Mouse (Mus musculus) kidney, postnatal 0 days (tissue): ENCODE results near the gene Opalin. TPM values are rescaled to one million over a fixed set of nuclear protein-coding genes. Genes with fewer than 3 reads are reported as not detected.

Experiments used
- ATAC-seq: fragments of 200-750 bp; cut with Nextera tagmentation; replicated peaks from 2 replicates; pipeline ENCODE4 v1.8.0; 2017; ENCODE audit warnings: low read depth, moderate number of reproducible peaks, moderate TSS enrichment, moderate library complexity; ENCODE audit not compliant: low FRiP score
- DNase-seq: peaks from one replicate; pipeline ENCODE4 v3.0.0-alpha.2; 2016; ENCODE audit warnings: low spot score
- H3K27ac ChIP-seq: fragments of 300-500 bp; sonication (generic); 2 replicates; pipeline ENCODE4 v1.5.1; 2014; ENCODE audit warnings: mild to moderate bottlenecking
- H3K27me3 ChIP-seq: fragments of 300-500 bp; sonication (generic); 2 replicates; pipeline ENCODE4 v1.6.1; 2014; ENCODE audit warnings: low read length, mixed read lengths; ENCODE audit not compliant: insufficient read depth
- H3K36me3 ChIP-seq: fragments of 300-500 bp; sonication (generic); 2 replicates; pipeline ENCODE4 v1.6.1; 2014; ENCODE audit warnings: low read length, mixed read lengths; ENCODE audit not compliant: insufficient read depth
- H3K4me1 ChIP-seq: fragments of 300-500 bp; sonication (generic); replicated peaks from 2 replicates; pipeline ENCODE4 v1.6.1; 2014; ENCODE audit warnings: antibody characterized with exemption, low read length, mixed read lengths; ENCODE audit not compliant: insufficient read depth
- H3K4me2 ChIP-seq: fragments of 300-500 bp; sonication (generic); 2 replicates; pipeline ENCODE4 v1.6.1; 2014; ENCODE audit warnings: mild to moderate bottlenecking, low read length, moderate library complexity, mixed read lengths
- H3K4me3 ChIP-seq: fragments of 300-500 bp; sonication (generic); replicated peaks from 2 replicates; pipeline ENCODE4 v1.5.1; 2014; ENCODE audit warnings: low read depth, low read length
- H3K9ac ChIP-seq: fragments of 300-500 bp; sonication (generic); 2 replicates; pipeline ENCODE4 v1.6.1; 2014; ENCODE audit warnings: low read depth, low read length
- H3K9me3 ChIP-seq: fragments of 300-500 bp; sonication (generic); replicated peaks from 2 replicates; pipeline ENCODE4 v1.6.1; 2016; ENCODE audit warnings: low read length, inconsistent platforms, mixed read lengths
- CTCF ChIP-seq: IDR thresholded peaks from 2 replicates; pipeline ENCODE4 v1.5.1; 2016; ENCODE audit warnings: antibody characterized with exemption, low read depth, mild to moderate bottlenecking, moderate library complexity
- WGBS: fragments of 180-500 bp; shearing (Covaris S2); extraction: QIAGEN DNeasy Blood & Tissue Kit; methylation state at CpG from one replicate; pipeline ENCODE4 v1.1.7; 2014; 5-methylcytosine and 5-hydroxymethylcytosine counted together
- polyA plus RNA-seq: library from polyadenylated mRNA; unstranded; fragments of >200 nt; fragmentation: Nextera tagmentation; extraction: Ambion mirVana; gene quantifications from 2 replicates; pipeline ENCODE4 v1.2.1, GENCODE M21; 2015

Gene Opalin
- polyA plus RNA-seq, 1 experiment from 2014 or later = not detected

- Histone ChIP-seq H3K27me3 (no peaks in the 10 kb centered on the region), H3K36me3 (no peaks in the 10 kb centered on the region), H3K9ac (no peak overlapping the region), H3K27ac (no peak overlapping the region), H3K9me3 (no peaks in the 10 kb centered on the region), H3K4me1 (no peaks in the 10 kb centered on the region), H3K4me2 (no peak overlapping the region), H3K4me3 (no peak overlapping the region)
- DNase-seq = no peak
- ATAC-seq = no peak
- no peak for TF ChIP-seq CTCF
- WGBS = 86% methylated on average over 7 of the region's 7 CpGs
Measured at GRCm38 (mm10) chr19:41100863-41101262, 23.9 kb upstream of the Opalin start.

DNA sequence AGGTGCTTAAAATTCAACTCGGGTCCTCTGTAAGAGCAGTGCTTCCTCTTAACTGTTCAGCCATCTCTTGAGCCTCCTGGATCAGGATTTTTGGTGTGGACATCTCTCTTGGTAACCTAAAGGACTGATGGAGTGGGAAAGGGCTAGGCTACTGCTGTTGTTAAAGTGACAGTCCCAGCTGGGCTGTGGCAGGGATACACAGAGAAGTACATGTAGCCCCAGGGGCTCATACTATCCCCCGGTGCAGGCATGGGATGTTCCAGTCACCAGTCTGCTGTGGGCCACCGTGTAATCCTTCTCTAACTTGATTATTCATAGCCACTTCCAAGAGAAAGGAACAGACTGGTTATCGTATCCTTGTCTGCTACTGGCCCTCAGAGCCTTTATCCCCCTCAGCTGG lies 20.1 kb upstream of the Opalin start:
- no peaks in the 10 kb centered on the region for H3K36me3 ChIP-seq
- H3K27me3 ChIP-seq = no peaks in the 10 kb centered on the region
- H3K9ac ChIP-seq = no peak overlapping the region
- no peak for TF ChIP-seq CTCF
- no peak overlapping the region for H3K27ac ChIP-seq
- H3K9me3 ChIP-seq = no peaks in the 10 kb centered on the region
- H3K4me1 ChIP-seq = no peaks in the 10 kb centered on the region
- no peak overlapping the region for H3K4me2 ChIP-seq
- no peak overlapping the region for H3K4me3 ChIP-seq
- ATAC-seq (no peak), DNase-seq (no peak)
- WGBS = 79% methylated on average over 4 of the region's 4 CpGs

DNA sequence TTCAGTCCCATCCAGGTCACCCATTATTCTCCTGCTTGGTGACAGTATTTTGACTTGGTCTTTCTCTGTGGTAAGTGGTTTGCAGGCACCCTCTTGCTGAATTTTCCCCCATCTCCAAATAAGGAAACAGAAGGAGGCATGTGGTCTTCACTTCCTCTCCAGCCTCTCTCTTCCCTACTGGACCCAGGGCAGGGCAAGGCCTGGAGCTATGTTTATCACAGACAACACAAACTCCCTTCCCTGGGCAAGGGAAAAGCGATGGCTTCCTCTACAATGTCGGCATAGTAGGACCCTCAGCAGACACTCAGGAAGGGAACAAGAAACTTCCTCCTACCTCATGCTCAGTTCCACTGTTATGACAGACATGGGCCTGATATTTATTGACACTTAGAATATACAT lies 15.0 kb upstream of the Opalin start:
- H3K4me3 ChIP-seq = no peak overlapping the region
- 66% methylated on average over 2 of the region's 2 CpGs for WGBS
- no peak for DNase-seq
- no peak overlapping the region for H3K27ac ChIP-seq
- no peaks in the 10 kb centered on the region for H3K4me1 ChIP-seq
- no peak for ATAC-seq
- 0 out of 2 replicates have a peak, but pooled peaks cover 4% of the 10 kb centered on the region for H3K27me3 ChIP-seq
- TF ChIP-seq CTCF = no peak
- H3K4me2 ChIP-seq = no peak overlapping the region
- H3K36me3 ChIP-seq = no peaks in the 10 kb centered on the region
- H3K9ac ChIP-seq = no peak overlapping the region
- H3K9me3 ChIP-seq = no peaks in the 10 kb centered on the region

DNA sequence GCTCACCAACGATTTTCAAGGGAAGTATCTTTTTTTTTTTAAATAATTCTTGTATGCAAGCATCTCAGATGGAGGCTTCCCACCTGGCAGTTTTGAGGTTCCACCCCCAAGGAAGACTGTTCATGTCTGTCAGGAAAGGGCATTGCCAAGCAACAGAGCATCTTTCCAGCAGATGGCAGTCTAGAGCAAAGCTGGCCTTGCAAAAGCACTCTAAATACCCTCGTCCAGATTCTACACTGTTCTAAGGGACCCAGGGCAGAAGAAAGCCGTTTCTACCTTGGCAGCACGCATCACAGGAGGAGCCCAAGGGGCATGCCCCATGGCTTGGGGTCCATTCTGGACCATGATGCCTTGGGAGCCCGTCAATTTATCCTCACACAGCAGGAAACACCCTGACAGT lies 12.9 kb upstream of the Opalin start:
- 0 out of 2 replicates have a peak, but pooled peaks cover 4% of the 10 kb centered on the region for H3K27me3 ChIP-seq
- DNase-seq (peak; percentile 75), ATAC-seq (0 out of 2 replicates have a peak, but pooled peaks have one; percentile 35)
- H3K9me3 ChIP-seq = no peaks in the 10 kb centered on the region
- 6% methylated on average over 5 of the region's 5 CpGs for WGBS
- peak; percentile 83 for TF ChIP-seq CTCF
- no peaks in the 10 kb centered on the region for H3K4me1 ChIP-seq
- H3K4me3 ChIP-seq = no peak overlapping the region
- H3K9ac ChIP-seq = no peak overlapping the region
- no peak overlapping the region for H3K4me2 ChIP-seq
- no peaks in the 10 kb centered on the region for H3K36me3 ChIP-seq
- no peak overlapping the region for H3K27ac ChIP-seq

GRCm38 (mm10) chr19:41088491-41088890 lies 11.6 kb upstream of the Opalin start:
- H3K27ac ChIP-seq = no peak overlapping the region
- no peak overlapping the region for H3K9ac ChIP-seq
- no peak for TF ChIP-seq CTCF
- peak overlapping the region; percentile 19; the same call in 1 of the 2 replicates for H3K4me2 ChIP-seq
- H3K27me3 ChIP-seq = 0 out of 2 replicates have a peak, but pooled peaks cover 4% of the 10 kb centered on the region
- H3K36me3 ChIP-seq = no peaks in the 10 kb centered on the region
- no peak for ATAC-seq
- no peak for DNase-seq
- WGBS = 49% methylated on average over 18 of the region's 18 CpGs
- H3K4me3 ChIP-seq = no peak overlapping the region
- no peaks in the 10 kb centered on the region for H3K9me3 ChIP-seq
- no peaks in the 10 kb centered on the region for H3K4me1 ChIP-seq

DNA sequence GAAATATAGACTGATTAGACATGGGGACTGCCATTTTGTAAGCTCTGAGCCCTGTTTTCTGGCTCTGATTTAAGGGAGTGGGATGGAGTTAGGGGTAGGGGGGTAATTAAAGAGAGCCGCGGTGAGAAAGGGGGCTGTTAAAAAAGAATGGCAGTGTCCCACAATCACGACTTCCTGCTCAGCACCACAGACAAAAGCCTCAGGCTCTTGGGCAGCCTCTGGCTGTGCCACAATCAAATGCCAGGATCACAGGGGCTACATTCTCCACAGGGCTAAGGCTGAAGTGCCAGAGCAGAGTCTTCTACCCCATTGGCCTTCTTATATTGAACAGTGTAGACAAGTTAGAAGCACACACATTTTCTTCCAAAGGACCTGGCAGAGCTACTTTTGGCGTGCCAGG lies 11.0 kb upstream of the Opalin start:
- H3K27me3 ChIP-seq = 0 out of 2 replicates have a peak, but pooled peaks cover 4% of the 10 kb centered on the region
- no peak overlapping the region for H3K4me2 ChIP-seq
- no peaks in the 10 kb centered on the region for H3K36me3 ChIP-seq
- H3K9me3 ChIP-seq = no peaks in the 10 kb centered on the region
- ATAC-seq (no peak), DNase-seq (no peak)
- 0 out of 2 replicates have a peak, but pooled peaks have one; percentile 2 for TF ChIP-seq CTCF
- WGBS = 35% methylated on average over 4 of the region's 4 CpGs
- no peak overlapping the region for H3K27ac ChIP-seq
- no peak overlapping the region for H3K9ac ChIP-seq
- no peaks in the 10 kb centered on the region for H3K4me1 ChIP-seq
- H3K4me3 ChIP-seq = no peak overlapping the region

DNA sequence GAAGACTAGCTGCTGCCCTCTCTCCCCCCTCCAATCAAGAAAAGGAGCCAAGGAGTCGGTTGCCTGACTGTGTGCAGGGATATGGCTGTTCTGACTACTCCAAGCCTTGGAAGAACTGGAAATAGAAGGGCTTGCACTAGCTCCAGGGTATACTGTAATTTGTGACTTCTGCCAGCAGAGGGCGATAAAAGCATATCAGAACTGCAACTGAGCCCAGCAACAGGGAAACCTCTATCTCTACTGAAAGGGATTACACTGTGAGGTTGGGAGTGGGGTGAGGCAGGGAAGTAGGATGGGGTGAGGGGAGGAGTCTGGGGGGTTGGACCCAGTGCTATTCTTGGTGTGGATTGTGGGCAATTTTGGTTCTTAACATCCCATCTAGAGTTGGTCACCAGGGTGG lies 9.8 kb upstream of the Opalin start:
- no peak overlapping the region for H3K9ac ChIP-seq
- H3K27ac ChIP-seq = no peak overlapping the region
- H3K9me3 ChIP-seq = no peaks in the 10 kb centered on the region
- no peaks in the 10 kb centered on the region for H3K36me3 ChIP-seq
- no peak overlapping the region for H3K4me3 ChIP-seq
- DNase-seq (peak; percentile 85), ATAC-seq (0 out of 2 replicates have a peak, but pooled peaks have one; percentile 23)
- WGBS = 4% methylated on average over 2 of the region's 2 CpGs
- TF ChIP-seq CTCF = peak; percentile 92
- H3K27me3 ChIP-seq = 0 out of 2 replicates have a peak, but pooled peaks cover 4% of the 10 kb centered on the region
- no peaks in the 10 kb centered on the region for H3K4me1 ChIP-seq
- no peak overlapping the region for H3K4me2 ChIP-seq
